ENCODE assay signal across 8 mouse cellular contexts in genomic region chr6:59185010-59185699, GRCm38 (mm10). TPM values are rescaled to one million over a fixed set of nuclear protein-coding genes. Genes with fewer than 3 reads are reported as not detected.
A peak's percentile ranks its signal among the peaks of the same experiment; 100 is the strongest.
DNase-seq lines count a peak whose midpoint lies in the region; TF ChIP-seq lines count a peak whose summit lies in the region.

No protein-coding gene starts in this region.

- no peak for TF ChIP-seq CTCF in CH12.LX (conservative IDR thresholded peaks at IDR 0.05 in 1 of 2, IDR thresholded peaks at IDR 0.05 in 1 of 2; ENCODE audit: low read depth in 2 of 2, low read length in 2 of 2)
- TF ChIP-seq CTCF in gastrocnemius, adult 2 months (IDR thresholded peaks at IDR 0.05) = no peak

- H3K9ac ChIP-seq in CH12.LX (ENCODE audit: insufficient read depth, low read depth) = peak overlapping the region; percentile 13

- dilution Hi-C loops in CH12.LX (cut with MboI; ENCODE audit: extremely low pct_ligation_motif_present, extremely low pct_unique_long_range_greater_than_20kb, low sequenced_read_pairs) = no loop called here

- no peak overlapping the region for H3K27ac ChIP-seq in CH12.LX (ENCODE audit: insufficient read depth, low read depth)
- peak overlapping the region; percentile 64 for H3K27ac ChIP-seq in gastrocnemius, adult 2 months

- no peaks in the 10 kb centered on the region for H3K79me2 ChIP-seq in CH12.LX (replicated peaks; ENCODE audit: control insufficient read depth, extremely low read depth, insufficient read depth, poor library complexity, severe bottlenecking)

- peaks cover 0 to 17% of the 10 kb centered on the region in 2 experiments; a peak in 3 of 4 replicates for H3K4me1 ChIP-seq in CH12.LX (ENCODE audit: control insufficient read depth in 1 of 2, insufficient read depth in 2 of 2)

- no peak for TF ChIP-seq RAD21 in CH12.LX (IDR thresholded peaks at IDR 0.05; ENCODE audit: low read depth, low read length)

- no peak for TF ChIP-seq POLR2A in CH12.LX (IDR thresholded peaks at IDR 0.05; ENCODE audit: low read depth, low read length)

- H3K4me3 ChIP-seq in CH12.LX (replicated peaks in 1 of 3; ENCODE audit: low read depth in 2 of 3, low read length in 2 of 3, poor library complexity in 1 of 3) = no peak overlapping the region
- H3K4me3 ChIP-seq in gastrocnemius, adult 2 months = peak overlapping the region; percentile 46

- peak; percentile 39; the same call in 1 of the 2 replicates for TF ChIP-seq EP300 in CH12.LX (IDR thresholded peaks at IDR 0.05; ENCODE audit: low read length)

- no peaks in the 10 kb centered on the region for H3K27me3 ChIP-seq in CH12.LX (replicated peaks)

- intact Hi-C loops in gastrocnemius, adult 2 months (cut with DNase I) = no loop called here

- no peaks in the 10 kb centered on the region for H3K9me3 ChIP-seq in CH12.LX (replicated peaks; ENCODE audit: low read length)

- peak overlapping the region; percentile 64 for H3K4me2 ChIP-seq in CH12.LX (ENCODE audit: insufficient read depth, low read depth, poor library complexity, severe bottlenecking)

- in situ Hi-C loops in CH12.LX (cut with MboI; ENCODE audit: low pct_ligation_motif_present, low pct_unique_long_range_greater_than_20kb, low sequenced_read_pairs) = no loop called here

- H3K36me3 ChIP-seq in CH12.LX (replicated peaks in 1 of 2; ENCODE audit: control insufficient read depth in 1 of 2, insufficient read depth in 1 of 2, low read length in 1 of 2) = no peaks in the 10 kb centered on the region

- peak; percentile 17 for DNase-seq in layer of hippocampus, adult 11-12 months (ENCODE audit: low spot score)
- no peak for DNase-seq in layer of hippocampus, adult 9-10 months (ENCODE audit: low spot score)
- peak; percentile 66 for DNase-seq in CH12.LX (ENCODE audit: extremely low read depth)
- DNase-seq in gastrocnemius, adult 2 months = peak; percentile 56
- peak; percentile 36 for DNase-seq in kidney, postnatal 10 days
- DNase-seq in natural killer cell, adult 2 months (ENCODE audit: low spot score in 2 of 2) = peak; percentile 36 to 71
- DNase-seq in retina, postnatal 1 day = no peak
- DNase-seq in embryo, embryonic 10 days (ENCODE audit: low spot score) = no peak

TF ChIP-seq in CH12.LX, 34 proteins besides CTCF, POLR2A, EP300 and RAD21:
- TF ChIP-seq IRF4 (IDR thresholded peaks at IDR 0.05; ENCODE audit: low read depth, low read length) = 0 out of 2 replicates have a peak, but pooled peaks have one; percentile 16
- peak; percentile 73 for TF ChIP-seq ELF1 (IDR thresholded peaks at IDR 0.05; ENCODE audit: low read depth, low read length)
- 0 out of 2 replicates have a peak, but pooled peaks have one; percentile 4 for TF ChIP-seq ETS1 (conservative IDR thresholded peaks at IDR 0.05; ENCODE audit: low read depth, low read length)
- TF ChIP-seq SIN3A (IDR thresholded peaks at IDR 0.05; ENCODE audit: low read length) = peak; percentile 16; the same call in 1 of the 2 replicates
- TF ChIP-seq BHLHE40 (IDR thresholded peaks at IDR 0.05; ENCODE audit: low read depth, low read length) = peak; percentile 65
- TF ChIP-seq MEF2A (IDR thresholded peaks at IDR 0.05; ENCODE audit: borderline replicate concordance, low read depth, low read length) = 0 out of 2 replicates have a peak, but pooled peaks have one; percentile 6
- no peak for TF ChIP-seq ZNF384 (IDR thresholded peaks at IDR 0.05; ENCODE audit: low read depth, low read length)
- TF ChIP-seq MAX (IDR thresholded peaks at IDR 0.05; ENCODE audit: low read length) = peak; percentile 32
- TF ChIP-seq KAT2A (IDR thresholded peaks at IDR 0.05; ENCODE audit: insufficient replicate concordance, low read length) = no peak
- no peak for TF ChIP-seq TBP (conservative IDR thresholded peaks at IDR 0.05; ENCODE audit: low read depth, low read length)
- no peak for TF ChIP-seq RCOR1 (conservative IDR thresholded peaks at IDR 0.05; ENCODE audit: low read depth, low read length)
TF ChIP-seq in CH12.LX: peak in this region for 7.

RNA-seq across cellular contexts. Expression of gene Tigd2, which starts 23.5 kb away (rescaled TPM):
- total RNA-seq in CH12.LX (2012; rRNA removed) (10.5 and 11.0 TPM in 2 replicates), CH12.LX (2014; rRNA removed) (25.2 and 26.2 TPM in 2 replicates)
- polyA plus RNA-seq in CH12.LX (2012; ENCODE audit: insufficient read length, low read depth) = 11.6 and 12.6 TPM in 2 replicates
- 10 to 100 TPM; 10.5 to 11.9 TPM for total RNA-seq in gastrocnemius, adult 2 months (2021)

Comparison
In these comparisons a context has a peak if more than half of its experiments do, and no peak if none do; other contexts are left out.
1. DNase-seq: peak in layer of hippocampus, adult 11-12 months (single experiment), CH12.LX (single experiment), gastrocnemius, adult 2 months (single experiment), kidney, postnatal 10 days (single experiment) and natural killer cell, adult 2 months (2 of 2); none in layer of hippocampus, adult 9-10 months (single experiment), retina, postnatal 1 day (single experiment) and embryo, embryonic 10 days (single experiment).